Mouse (Mus musculus) midbrain, embryonic 11.5 days (tissue): ENCODE results near the gene Ivns1abp. TPM values are rescaled to one million over a fixed set of nuclear protein-coding genes. Genes with fewer than 3 reads are reported as not detected.

Experiments
- ATAC-seq: fragments of 200-750 bp; cut with Nextera tagmentation; 2 replicates; pipeline ENCODE4 v1.8.0; 2017; ENCODE audit warnings: moderate TSS enrichment, moderate library complexity; ENCODE audit not compliant: low FRiP score
- DNase-seq: peaks from one replicate; pipeline ENCODE4 v3.0.0; 2015; ENCODE audit warnings: low spot score; ENCODE audit errors: missing footprints
- H3K27ac ChIP-seq: fragments of 300-500 bp; sonication (generic); 2 replicates; pipeline ENCODE4 v1.5.1; 2014; ENCODE audit warnings: low read depth, low read length
- H3K27me3 ChIP-seq: fragments of 300-500 bp; sonication (generic); 2 replicates; pipeline ENCODE4 v1.6.1; 2014; ENCODE audit warnings: mild to moderate bottlenecking, low read length, moderate library complexity, mixed read lengths; ENCODE audit not compliant: control insufficient read depth, insufficient read depth
- H3K36me3 ChIP-seq: fragments of 300-500 bp; sonication (generic); 2 replicates; pipeline ENCODE4 v1.6.1; 2014; ENCODE audit warnings: mild to moderate bottlenecking, low read length, moderate library complexity, mixed read lengths; ENCODE audit not compliant: control insufficient read depth, insufficient read depth
- H3K4me1 ChIP-seq: fragments of 300-500 bp; sonication (generic); 2 replicates; pipeline ENCODE4 v1.6.1; 2014; ENCODE audit warnings: low read length; ENCODE audit not compliant: control insufficient read depth, insufficient read depth
- H3K4me2 ChIP-seq: fragments of 300-500 bp; sonication (generic); 2 replicates; pipeline ENCODE4 v1.6.1; 2014; ENCODE audit warnings: mild to moderate bottlenecking, moderate library complexity
- H3K4me3 ChIP-seq: fragments of 300-500 bp; sonication (generic); 2 replicates; pipeline ENCODE4 v1.5.1; 2014; ENCODE audit warnings: low read depth, low read length
- H3K9ac ChIP-seq: fragments of 300-500 bp; sonication (generic); 2 replicates; pipeline ENCODE4 v1.6.1; 2014; ENCODE audit warnings: low read length
- H3K9me3 ChIP-seq: fragments of 300-500 bp; sonication (generic); 2 replicates; pipeline ENCODE4 v1.6.1; 2016; ENCODE audit warnings: low read length; ENCODE audit not compliant: control insufficient read depth
- WGBS: fragments of 180-500 bp; shearing (Covaris S2); extraction: QIAGEN DNeasy Blood & Tissue Kit; methylation state at CpG from one replicate; pipeline ENCODE4 v1.1.7; 2014; 5-methylcytosine and 5-hydroxymethylcytosine counted together
- polyA plus RNA-seq: library from polyadenylated mRNA; unstranded; fragments of >200 nt; fragmentation: Nextera tagmentation; extraction: Ambion mirVana; gene quantifications from 2 replicates; pipeline ENCODE4 v1.2.1, GENCODE M21; 2014

The Ivns1abp gene
- polyA plus RNA-seq, 1 experiment from 2014 or later, result 434 TPM

DNA sequence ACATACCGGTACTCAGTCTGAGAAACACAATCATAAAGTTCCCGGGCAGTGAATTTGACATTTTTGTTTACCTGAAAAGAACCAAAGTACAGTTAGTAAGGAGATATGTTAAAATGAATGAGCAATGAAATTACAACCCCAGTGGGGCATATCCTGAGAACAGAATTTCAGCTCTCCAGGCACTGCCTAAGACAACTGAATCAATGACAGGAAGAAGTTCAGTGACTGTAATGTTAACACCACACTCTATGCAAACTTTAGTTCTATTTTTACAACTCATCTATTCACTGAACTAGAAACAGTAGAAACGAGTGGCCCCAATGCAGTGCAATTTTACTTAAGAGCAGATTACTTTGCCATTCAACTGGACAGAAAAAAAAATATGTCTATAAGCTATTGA, 26.3 kb downstream of the Ivns1abp start:
- peaks cover 5% of the 10 kb centered on the region; the same call in 1 of the 2 replicates for H3K36me3 ChIP-seq
- ATAC-seq, result no peak
- peak; percentile 65 for DNase-seq
- no peak overlapping the region for H3K4me2 ChIP-seq
- no peaks in the 10 kb centered on the region for H3K27me3 ChIP-seq
- H3K9ac ChIP-seq, result no peak overlapping the region
- H3K4me3 ChIP-seq, result no peak overlapping the region
- WGBS, result 89% methylated on average over 3 of the region's 3 CpGs
- no peak overlapping the region for H3K27ac ChIP-seq
- H3K4me1 ChIP-seq, result no peaks in the 10 kb centered on the region
- no peaks in the 10 kb centered on the region for H3K9me3 ChIP-seq

DNA sequence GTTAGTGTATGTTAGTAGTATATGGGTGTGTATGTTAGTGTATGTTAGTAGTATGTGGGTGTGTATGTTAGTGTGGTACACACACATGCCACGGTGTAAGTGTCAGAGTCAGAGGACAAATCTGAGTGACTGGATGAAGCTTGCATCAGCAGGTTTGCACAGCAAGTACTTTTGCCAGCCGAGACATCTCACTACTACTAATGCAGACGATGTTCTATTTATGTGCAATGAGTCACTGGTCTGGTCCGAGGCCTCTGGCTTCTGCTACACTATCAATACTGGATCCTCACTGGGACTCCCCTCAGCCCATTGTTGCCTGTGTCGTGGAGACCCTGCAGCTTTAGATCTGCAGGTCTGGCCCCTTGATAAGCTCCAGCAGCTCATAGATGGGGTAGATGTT, 27.3 kb downstream of the Ivns1abp start:
- no peak overlapping the region for H3K27ac ChIP-seq
- H3K9me3 ChIP-seq, result no peaks in the 10 kb centered on the region
- no peaks in the 10 kb centered on the region for H3K27me3 ChIP-seq
- H3K4me3 ChIP-seq, result no peak overlapping the region
- 87% methylated on average over 5 of the region's 5 CpGs for WGBS
- peaks cover 2% of the 10 kb centered on the region; the same call in 1 of the 2 replicates for H3K36me3 ChIP-seq
- H3K4me1 ChIP-seq, result no peaks in the 10 kb centered on the region
- no peak overlapping the region for H3K9ac ChIP-seq
- DNase-seq, result peak; percentile 39
- ATAC-seq, result no peak
- H3K4me2 ChIP-seq, result no peak overlapping the region

- ATAC-seq, result no peak
- no peak overlapping the region for H3K4me3 ChIP-seq
- no peak overlapping the region for H3K4me2 ChIP-seq
- H3K36me3 ChIP-seq, result no peaks in the 10 kb centered on the region; the same call in 1 of the 2 replicates
- no peak overlapping the region for H3K27ac ChIP-seq
- H3K27me3 ChIP-seq, result no peaks in the 10 kb centered on the region
- 89% methylated on average over 1 of the region's 1 CpGs for WGBS
- DNase-seq, result peak; percentile 37
- no peak overlapping the region for H3K9ac ChIP-seq
- no peaks in the 10 kb centered on the region for H3K4me1 ChIP-seq
- no peaks in the 10 kb centered on the region for H3K9me3 ChIP-seq
These were observed 28.5 kb downstream of the Ivns1abp start for GRCm38 (mm10) chr1:151372823-151373222.

DNA sequence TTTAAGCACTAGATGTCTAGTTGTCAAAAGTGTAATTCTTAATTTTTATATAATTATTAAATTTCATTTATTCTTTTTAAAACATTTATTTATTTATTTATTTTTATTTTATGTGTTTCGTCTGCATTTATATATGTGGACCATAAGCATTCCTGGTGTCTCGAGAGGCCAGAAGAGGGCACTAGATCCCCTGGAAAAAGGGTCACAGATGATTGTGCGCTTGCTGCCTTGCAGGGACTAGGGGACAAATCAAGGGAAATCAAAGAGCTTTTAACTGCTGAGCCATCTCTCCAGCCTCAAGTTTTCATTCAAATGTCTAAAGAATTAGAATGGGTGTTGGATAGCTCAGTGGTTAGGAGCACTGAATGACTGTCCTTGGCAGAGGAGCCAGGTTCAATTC, 33.1 kb downstream of the Ivns1abp start:
- no peak overlapping the region for H3K27ac ChIP-seq

GRCm38 (mm10) chr1:151390029-151390428, 45.8 kb downstream of the Ivns1abp start:
- no peaks in the 10 kb centered on the region for H3K9me3 ChIP-seq
- no peak overlapping the region for H3K4me3 ChIP-seq
- no peak overlapping the region for H3K9ac ChIP-seq
- DNase-seq (no peak), ATAC-seq (no peak)
- H3K36me3 ChIP-seq, result no peaks in the 10 kb centered on the region
- H3K4me2 ChIP-seq, result no peak overlapping the region
- 91% methylated on average over 1 of the region's 1 CpGs for WGBS
- H3K4me1 ChIP-seq, result no peaks in the 10 kb centered on the region
- H3K27me3 ChIP-seq, result no peaks in the 10 kb centered on the region
- H3K27ac ChIP-seq, result no peak overlapping the region

More for the DNA sequence above, 33.1 kb downstream of the Ivns1abp start:
- H3K9ac ChIP-seq, result no peak overlapping the region
- no peaks in the 10 kb centered on the region for H3K9me3 ChIP-seq
- no peak overlapping the region for H3K4me2 ChIP-seq
- ATAC-seq, result no peak
- 89% methylated on average over 3 of the region's 3 CpGs for WGBS
- no peak for DNase-seq
- H3K4me3 ChIP-seq, result no peak overlapping the region
- H3K36me3 ChIP-seq, result no peaks in the 10 kb centered on the region; the same call in 1 of the 2 replicates
- no peaks in the 10 kb centered on the region for H3K4me1 ChIP-seq
- no peaks in the 10 kb centered on the region for H3K27me3 ChIP-seq

GRCm38 (mm10) chr1:151409827-151410226, 65.5 kb downstream of the Ivns1abp start:
- 87% methylated on average over 3 of the region's 3 CpGs for WGBS
- H3K4me3 ChIP-seq, result no peak overlapping the region
- H3K9ac ChIP-seq, result no peak overlapping the region
- ATAC-seq (no peak), DNase-seq (no peak)
- H3K36me3 ChIP-seq, result peaks cover 4% of the 10 kb centered on the region
- H3K27ac ChIP-seq, result no peak overlapping the region
- H3K27me3 ChIP-seq, result no peaks in the 10 kb centered on the region
- H3K9me3 ChIP-seq, result no peaks in the 10 kb centered on the region
- no peak overlapping the region for H3K4me2 ChIP-seq
- no peaks in the 10 kb centered on the region for H3K4me1 ChIP-seq

Other genes starting within 250 kb of the Ivns1abp start
- 0.52 and 0.75 TPM in 2 replicates for gene Gm47985, start 161.9 kb upstream of the Ivns1abp start, polyA plus RNA-seq
- 0.18 and 0.42 TPM in 2 replicates for gene Gm8947, start 152.1 kb upstream of the Ivns1abp start, polyA plus RNA-seq
- 0.36 TPM in 1 of 2 replicates, not detected in the other for gene Gm47995, start 146.0 kb upstream of the Ivns1abp start, polyA plus RNA-seq
- gene 3110040M04Rik, start 140.4 kb upstream of the Ivns1abp start, polyA plus RNA-seq, result 0.38 TPM in 1 of 2 replicates, not detected in the other
- gene Gm47996, start 134.3 kb upstream of the Ivns1abp start, polyA plus RNA-seq, result not detected in 2 replicates
- gene Swt1, start 84.0 kb downstream of the Ivns1abp start, polyA plus RNA-seq, result 23.6 and 27.8 TPM in 2 replicates
- 54.3 and 56.7 TPM in 2 replicates for gene Trmt1l, start 84.1 kb downstream of the Ivns1abp start, polyA plus RNA-seq
- gene Rnf2, start 156.5 kb downstream of the Ivns1abp start, polyA plus RNA-seq, result 149 and 161 TPM in 2 replicates
- gene Fam129a, start 226.7 kb downstream of the Ivns1abp start, polyA plus RNA-seq, result 0.51 and 0.55 TPM in 2 replicates